ENCODE assay signal across 13 mouse cellular contexts in the genomic region with DNA sequence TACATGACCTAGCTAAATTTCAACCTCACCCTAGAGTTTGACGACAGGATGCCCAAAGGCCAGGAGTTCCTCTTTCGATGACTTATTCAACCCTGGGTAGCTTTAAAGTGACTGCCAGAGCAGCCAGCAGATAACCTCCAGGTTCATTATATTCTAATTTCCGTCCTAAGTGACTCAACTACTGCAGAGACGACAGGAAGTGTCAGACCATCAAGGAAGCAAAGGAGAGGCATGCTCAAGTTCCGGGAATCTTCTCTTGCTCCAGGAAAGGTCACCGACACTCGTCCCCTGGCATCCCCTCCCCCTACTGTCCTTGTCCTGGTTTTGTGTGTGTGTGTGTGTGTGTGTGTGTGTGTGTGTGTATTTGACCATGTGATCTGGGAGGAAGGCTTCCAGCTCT. TPM values are rescaled to one million over a fixed set of nuclear protein-coding genes. Genes with fewer than 3 reads are reported as not detected.
A peak's percentile ranks its signal among the peaks of the same experiment; 100 is the strongest.
DNase-seq lines count a peak whose midpoint lies in the region; ATAC-seq and TF ChIP-seq lines count a peak whose summit lies in the region.
"Had no signal": no experiment of that assay in that cellular context is flagged by ENCODE, and none has a peak within 500 bp of the region (broad histone marks: within the 10 kb centered on the region; RNA-seq: fewer than 3 reads in every experiment).

No protein-coding gene starts in this region.

- ATAC-seq in hindbrain, embryonic 13.5 days (ENCODE audit: low FRiP score), result no peak
- ATAC-seq: forebrain, postnatal 0 days had no signal

- no peak for TF ChIP-seq POLR2A in bone marrow, adult 2 months (IDR thresholded peaks at IDR 0.05; ENCODE audit: borderline replicate concordance, control insufficient read depth, low read depth, low read length)

- TF ChIP-seq CTCF in bone marrow, adult 2 months (IDR thresholded peaks at IDR 0.05; ENCODE audit: control insufficient read depth, insufficient read depth, low read length), result no peak

- peak overlapping the region; percentile 5; the same call in 1 of the 2 replicates for H3K27ac ChIP-seq in bone marrow, adult 2 months (ENCODE audit: control insufficient read depth, insufficient read depth, low read depth, low read length, poor library complexity)
- H3K27ac ChIP-seq in hindbrain, embryonic 13.5 days, result no peak overlapping the region
- H3K27ac ChIP-seq: embryonic facial prominence, embryonic 10.5 days; heart, embryonic 13.5 days; liver, embryonic 14.5 days had no signal

- H3K4me2 ChIP-seq in hindbrain, embryonic 13.5 days, result no peak overlapping the region
- H3K4me2 ChIP-seq: heart, embryonic 13.5 days had no signal

- H3K36me3 ChIP-seq in splenic B cell, adult 2 months (ENCODE audit: control insufficient read depth, insufficient read depth, low read length, poor library complexity, severe bottlenecking), result no peaks in the 10 kb centered on the region
- H3K36me3 ChIP-seq in hindbrain, embryonic 13.5 days, result no peaks in the 10 kb centered on the region
- H3K36me3 ChIP-seq: embryonic facial prominence, embryonic 10.5 days; heart, embryonic 13.5 days had no signal

- no peak overlapping the region for H3K4me3 ChIP-seq in bone marrow, adult 2 months (replicated peaks; ENCODE audit: control insufficient read depth, low read depth, low read length)
- H3K4me3 ChIP-seq in hindbrain, embryonic 13.5 days, result no peak overlapping the region
- H3K4me3 ChIP-seq: embryonic facial prominence, embryonic 10.5 days; heart, embryonic 13.5 days had no signal

- peak; percentile 52 to 65 for DNase-seq in spleen, postnatal 36 days (ENCODE audit: low spot score in 2 of 2)
- no peak for DNase-seq in spleen, postnatal 14 days (ENCODE audit: low spot score in 2 of 2)
- DNase-seq in kidney, postnatal 36 days, result peak; percentile 56 to 68
- peak; percentile 65 for DNase-seq in splenic B cell, adult 2 months (ENCODE audit: low read depth, low spot score)
- DNase-seq in layer of hippocampus, postnatal 25 days (ENCODE audit: extremely low spot score in 1 of 2, low spot score in 1 of 2), result no peak
- DNase-seq: forebrain, postnatal 0 days had no signal

- no peaks in the 10 kb centered on the region for H3K27me3 ChIP-seq in splenic B cell, adult 2 months (ENCODE audit: control insufficient read depth, insufficient read depth, low read length, poor library complexity, severe bottlenecking)
- peaks cover 3% of the 10 kb centered on the region; the same call in 1 of the 2 replicates for H3K27me3 ChIP-seq in hindbrain, embryonic 13.5 days
- H3K27me3 ChIP-seq: heart, embryonic 13.5 days had no signal

- H3K4me1 ChIP-seq in bone marrow, adult 2 months (ENCODE audit: control insufficient read depth, insufficient read depth, low read length), result peaks cover 4% of the 10 kb centered on the region
- no peaks in the 10 kb centered on the region for H3K4me1 ChIP-seq in hindbrain, embryonic 13.5 days (replicated peaks)

- H3K9ac ChIP-seq in hindbrain, embryonic 13.5 days, result no peak overlapping the region
- H3K9ac ChIP-seq: forebrain, postnatal 0 days; heart, embryonic 13.5 days; liver, embryonic 14.5 days had no signal

- H3K9me3 ChIP-seq in hindbrain, embryonic 13.5 days, result no peaks in the 10 kb centered on the region

- WGBS in bone marrow, adult 2 months, result 2% methylated on average over 7 of the region's 7 CpGs
- WGBS in hindbrain, embryonic 13.5 days, result 68% methylated on average over 7 of the region's 7 CpGs

RNA-seq across cellular contexts. Expression of gene Alox12e, which starts 16.3 kb away (rescaled TPM):
- not detected in 2 replicates for polyA plus RNA-seq in bone marrow, adult 2 months (2011; ENCODE audit: insufficient read depth, insufficient read length, low replicate concordance, missing spikeins)
- not detected in 2 replicates for polyA plus RNA-seq in hindbrain, embryonic 13.5 days (2015; fragmentation: Nextera tagmentation; extraction: Ambion mirVana)
- not detected for total RNA-seq in layer of hippocampus, postnatal 25 days (2021)
- total RNA-seq: layer of hippocampus, adult 18-20 months had no signal
- polyA plus RNA-seq: embryonic facial prominence, embryonic 10.5 days; heart, embryonic 13.5 days; neural tube, embryonic 11.5 days had no signal

RNA-seq across cellular contexts. Expression of gene Alox15, which starts 45.7 kb away (rescaled TPM):
- 2.0 and 3.5 TPM in 2 replicates for polyA plus RNA-seq in bone marrow, adult 2 months (2011; ENCODE audit: insufficient read depth, insufficient read length, low replicate concordance, missing spikeins)
- 0.10 TPM in 1 of 2 replicates, not detected in the other for polyA plus RNA-seq in hindbrain, embryonic 13.5 days (2015; fragmentation: Nextera tagmentation; extraction: Ambion mirVana)
- not detected for total RNA-seq in layer of hippocampus, postnatal 25 days (2021)
- total RNA-seq: forebrain, postnatal 0 days had no signal
- polyA plus RNA-seq: forebrain, postnatal 0 days; neural tube, embryonic 11.5 days had no signal

RNA-seq across cellular contexts. Expression of gene Alox12, which starts 51.0 kb away (rescaled TPM):
- 46.3 and 82.5 TPM in 2 replicates for polyA plus RNA-seq in bone marrow, adult 2 months (2011; ENCODE audit: insufficient read depth, insufficient read length, low replicate concordance, missing spikeins)
- polyA plus RNA-seq in hindbrain, embryonic 13.5 days (2015; fragmentation: Nextera tagmentation; extraction: Ambion mirVana), result 2.1 and 2.8 TPM in 2 replicates
- under 1 TPM in 1 of 2 experiments, not detected in 1; 0.20 TPM for total RNA-seq in layer of hippocampus, postnatal 25 days (2021)

Comparison
In these comparisons a context has a peak if more than half of its experiments do, and no peak if none do; other contexts are left out.
1. DNase-seq: peak in spleen, postnatal 36 days (2 of 2), kidney, postnatal 36 days (2 of 2) and splenic B cell, adult 2 months (single experiment); none in spleen, postnatal 14 days (0 of 2) and layer of hippocampus, postnatal 25 days (0 of 2).
2. RNA of gene Alox12, which starts 51.0 kb away (polyA plus RNA-seq): 46.3 to 82.5 TPM in bone marrow, adult 2 months; 2.1 to 2.8 TPM in hindbrain, embryonic 13.5 days; every median in the first group is over 10 times any median in the second.